Mouse (Mus musculus): ENCODE data around the gene Myl3.

- TF ChIP-seq CTCF (IDR thresholded peaks at IDR 0.05; ENCODE audit: low read depth, low read length) = no peak
- TF ChIP-seq POLR2A (IDR thresholded peaks at IDR 0.05; ENCODE audit: borderline replicate concordance, low read depth, low read length) = no peak
Measured at GRCm38 (mm10) chr9:110775269-110776022, 33.8 kb downstream of the Myl3 start.
